Comparison of ENCODE assay signal across 9 mouse cellular contexts in the genomic region with DNA sequence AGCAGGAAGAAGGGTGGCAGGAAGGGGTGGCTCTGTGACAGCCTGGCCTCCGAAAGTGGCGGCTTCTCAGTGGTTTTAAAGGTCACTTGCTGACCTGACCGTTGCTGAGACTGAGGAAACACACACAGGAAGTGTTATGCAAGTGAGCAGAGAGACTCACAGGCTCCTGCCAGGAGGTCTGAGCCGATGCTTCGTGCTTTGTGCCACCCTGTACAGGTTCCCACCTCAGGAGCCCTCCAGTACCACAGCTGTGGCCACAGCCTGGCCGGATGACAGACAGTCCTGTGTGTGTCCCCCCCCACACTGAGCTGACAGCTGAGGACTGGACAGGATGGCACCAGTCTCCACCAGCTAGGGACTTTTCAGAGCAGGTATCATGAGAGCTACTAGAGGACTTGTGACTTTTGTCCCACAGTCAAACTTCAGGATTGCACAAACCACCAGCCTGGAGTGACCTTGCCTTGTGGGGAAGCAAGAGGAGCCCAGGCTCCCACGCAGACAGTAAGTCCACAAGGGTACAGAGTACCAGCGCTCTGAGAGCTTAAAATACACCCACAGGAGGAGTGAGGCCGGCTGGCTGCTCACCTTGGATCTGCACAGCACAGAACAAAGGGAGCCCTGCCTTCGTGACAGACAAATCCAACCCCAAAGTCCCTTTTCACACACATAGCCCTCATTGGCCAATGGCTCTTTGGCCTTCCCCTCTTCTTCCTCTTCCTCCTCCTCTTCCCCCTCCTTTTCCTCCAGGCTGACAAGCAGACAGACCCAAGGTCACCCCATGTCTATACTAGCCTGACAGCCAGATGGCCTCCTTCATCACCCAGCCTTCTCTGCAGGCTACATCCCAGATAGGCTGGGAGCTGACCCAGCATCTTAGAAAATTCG.
DNase-seq lines count a peak whose midpoint lies in the region; ATAC-seq lines count a peak whose summit lies in the region.
"Had no signal": no experiment of that assay in that cellular context is flagged by ENCODE, and none has a peak within 500 bp of the region (broad histone marks: within the 10 kb centered on the region; RNA-seq: fewer than 3 reads in every experiment).

No protein-coding gene starts in this region.

- WGBS in lung, embryonic 15.5 days = 35% methylated on average over 11 of the region's 11 CpGs

- peak; percentile 24 for DNase-seq in embryo, embryonic 11 days
- DNase-seq in embryo, embryonic 10.5 days (ENCODE audit: low spot score) = no peak
- peak; percentile 78 for DNase-seq in adipocyte (ENCODE audit: low spot score)
- DNase-seq in heart, adult 11 months = peak; percentile 98
- DNase-seq in kidney, adult 9 months = peak; percentile 91
- peak; percentile 64 to 69 for DNase-seq in spleen, postnatal 36 days (ENCODE audit: low spot score in 2 of 2)
- no peak for DNase-seq in retina, postnatal 1 day

- H3K27ac ChIP-seq in lung, embryonic 15.5 days = peak overlapping the region; percentile 72

- peaks cover 20% of the 10 kb centered on the region for H3K4me1 ChIP-seq in lung, embryonic 15.5 days

- no peaks in the 10 kb centered on the region for H3K27me3 ChIP-seq in lung, embryonic 15.5 days

- H3K9ac ChIP-seq in lung, embryonic 15.5 days = peak overlapping the region; percentile 2; the same call in 1 of the 2 replicates

- no peaks in the 10 kb centered on the region for H3K9me3 ChIP-seq in lung, embryonic 15.5 days

- H3K4me2 ChIP-seq in lung, embryonic 15.5 days = no peak overlapping the region

- no peaks in the 10 kb centered on the region for H3K36me3 ChIP-seq in lung, embryonic 15.5 days

- peak; percentile 90 for ATAC-seq in lung, embryonic 15.5 days (ENCODE audit: borderline replicate concordance, extremely low read depth, low FRiP score, low TSS enrichment)

- H3K4me3 ChIP-seq in lung, embryonic 15.5 days = no peak overlapping the region
- H3K4me3 ChIP-seq: erythroblast, embryonic 14.5 days had no signal

Comparison
In these comparisons a context has a peak if more than half of its experiments do, and no peak if none do; other contexts are left out.
1. DNase-seq: peak in embryo, embryonic 11 days (single experiment), adipocyte (single experiment), heart, adult 11 months (single experiment), kidney, adult 9 months (single experiment) and spleen, postnatal 36 days (2 of 2); none in embryo, embryonic 10.5 days (single experiment) and retina, postnatal 1 day (single experiment).